Mouse (Mus musculus) bone marrow macrophage, adult 2 months (primary cell): Measurements from ENCODE around the gene Prmt1.

Source experiments
- CTCF ChIP-seq: IDR thresholded peaks from 2 replicates; pipeline ENCODE4 v1.5.1; 2012; ENCODE audit warnings: low read depth, mild to moderate bottlenecking, low read length, moderate library complexity
- POLR2A ChIP-seq: IDR thresholded peaks from 2 replicates; pipeline ENCODE4 v1.6.1; 2012; ENCODE audit warnings: mild to moderate bottlenecking, low read depth, low read length, borderline replicate concordance

GRCm38 (mm10) chr7:44959874-44960511 lies 26.4 kb downstream of the Prmt1 start:
- TF ChIP-seq CTCF (no peak), POLR2A (no peak)
